ENCODE assay signal across 22 mouse cellular contexts in genomic region chr4:16981733-16982230, GRCm38 (mm10).
DNase-seq lines count a peak whose midpoint lies in the region; ATAC-seq and TF ChIP-seq lines count a peak whose summit lies in the region.
"Had no signal": no experiment of that assay in that cellular context is flagged by ENCODE, and none has a peak within 500 bp of the region (broad histone marks: within the 10 kb centered on the region; RNA-seq: fewer than 3 reads in every experiment).

No protein-coding gene starts in this region.

- no peak for TF ChIP-seq CTCF in hindbrain, postnatal 0 days (IDR thresholded peaks at IDR 0.05; ENCODE audit: low read depth)
- TF ChIP-seq CTCF in midbrain, postnatal 0 days (IDR thresholded peaks at IDR 0.05), result no peak

- DNase-seq in hindbrain, postnatal 0 days (ENCODE audit: low spot score), result peak; percentile 38
- DNase-seq in midbrain, postnatal 0 days (ENCODE audit: low spot score), result peak; percentile 19
- DNase-seq in limb, embryonic 14.5 days (ENCODE audit: low spot score), result peak; percentile 60
- DNase-seq: adrenal gland, adult 2 months; adrenal gland, postnatal 14 days; cerebellum, adult 18-20 months; cerebellum, adult 9-10 months; cerebellum, postnatal 14 days; gastrocnemius, postnatal 10 days; gastrocnemius, postnatal 36 days; heart, adult 2 months had no signal

- H3K9me3 ChIP-seq in hindbrain, postnatal 0 days (ENCODE audit: low read length), result no peaks in the 10 kb centered on the region
- H3K9me3 ChIP-seq in hindbrain, embryonic 12.5 days (replicated peaks), result no peaks in the 10 kb centered on the region
- no peaks in the 10 kb centered on the region for H3K9me3 ChIP-seq in midbrain, postnatal 0 days (ENCODE audit: low read length)
- H3K9me3 ChIP-seq in midbrain, embryonic 16.5 days (replicated peaks; ENCODE audit: control insufficient read depth, low read length, poor library complexity, severe bottlenecking), result no peaks in the 10 kb centered on the region
- H3K9me3 ChIP-seq in limb, embryonic 14.5 days (ENCODE audit: control insufficient read depth, low read length), result no peaks in the 10 kb centered on the region
- H3K9me3 ChIP-seq in heart, embryonic 12.5 days (replicated peaks), result no peaks in the 10 kb centered on the region; the same call in 1 of the 2 replicates
- H3K9me3 ChIP-seq: embryonic facial prominence, embryonic 13.5 days; forebrain, embryonic 10.5 days; forebrain, embryonic 13.5 days; heart, embryonic 10.5 days; hindbrain, embryonic 15.5 days; intestine, embryonic 15.5 days had no signal

- no peaks in the 10 kb centered on the region for H3K36me3 ChIP-seq in hindbrain, postnatal 0 days (ENCODE audit: insufficient read depth, low read length)
- no peaks in the 10 kb centered on the region for H3K36me3 ChIP-seq in hindbrain, embryonic 12.5 days
- no peaks in the 10 kb centered on the region for H3K36me3 ChIP-seq in midbrain, postnatal 0 days (ENCODE audit: insufficient read depth, low read length)
- no peaks in the 10 kb centered on the region for H3K36me3 ChIP-seq in midbrain, embryonic 16.5 days (ENCODE audit: control insufficient read depth, insufficient read depth, low read length)
- no peaks in the 10 kb centered on the region for H3K36me3 ChIP-seq in limb, embryonic 14.5 days (ENCODE audit: control insufficient read depth, insufficient read depth, low read length)
- H3K36me3 ChIP-seq in heart, embryonic 12.5 days, result no peaks in the 10 kb centered on the region
- H3K36me3 ChIP-seq: embryonic facial prominence, embryonic 13.5 days; forebrain, embryonic 10.5 days; heart, embryonic 10.5 days; hindbrain, embryonic 15.5 days; intestine, embryonic 15.5 days had no signal

- no peak overlapping the region for H3K27ac ChIP-seq in hindbrain, postnatal 0 days
- H3K27ac ChIP-seq in hindbrain, embryonic 12.5 days, result no peak overlapping the region
- no peak overlapping the region for H3K27ac ChIP-seq in midbrain, postnatal 0 days (ENCODE audit: low read depth, low read length)
- no peak overlapping the region for H3K27ac ChIP-seq in midbrain, embryonic 16.5 days (ENCODE audit: low read length)
- H3K27ac ChIP-seq in limb, embryonic 14.5 days (replicated peaks; ENCODE audit: low read depth, low read length), result no peak overlapping the region
- H3K27ac ChIP-seq in heart, embryonic 12.5 days (ENCODE audit: poor library complexity, severe bottlenecking), result no peak overlapping the region
- H3K27ac ChIP-seq: embryonic facial prominence, embryonic 13.5 days; forebrain, embryonic 10.5 days; forebrain, embryonic 13.5 days; heart, adult 2 months; heart, embryonic 10.5 days; hindbrain, embryonic 15.5 days; intestine, embryonic 15.5 days had no signal

- H3K4me2 ChIP-seq in hindbrain, postnatal 0 days (ENCODE audit: low read depth, low read length), result no peak overlapping the region
- H3K4me2 ChIP-seq in hindbrain, embryonic 12.5 days (replicated peaks), result no peak overlapping the region
- no peak overlapping the region for H3K4me2 ChIP-seq in midbrain, postnatal 0 days (ENCODE audit: low read depth, low read length, poor library complexity, severe bottlenecking)
- no peak overlapping the region for H3K4me2 ChIP-seq in midbrain, embryonic 16.5 days (ENCODE audit: low read length)
- no peak overlapping the region for H3K4me2 ChIP-seq in limb, embryonic 14.5 days (replicated peaks; ENCODE audit: low read depth, low read length, severe bottlenecking)
- no peak overlapping the region for H3K4me2 ChIP-seq in heart, embryonic 12.5 days
- H3K4me2 ChIP-seq: embryonic facial prominence, embryonic 13.5 days; forebrain, embryonic 13.5 days; hindbrain, embryonic 15.5 days; intestine, embryonic 15.5 days had no signal

- no peak overlapping the region for H3K4me3 ChIP-seq in hindbrain, postnatal 0 days (ENCODE audit: low read length)
- H3K4me3 ChIP-seq in hindbrain, embryonic 12.5 days, result no peak overlapping the region
- H3K4me3 ChIP-seq in midbrain, postnatal 0 days (ENCODE audit: low read depth, low read length), result no peak overlapping the region
- no peak overlapping the region for H3K4me3 ChIP-seq in midbrain, embryonic 16.5 days (ENCODE audit: low read depth, low read length)
- H3K4me3 ChIP-seq in limb, embryonic 14.5 days (replicated peaks; ENCODE audit: low read length), result no peak overlapping the region
- no peak overlapping the region for H3K4me3 ChIP-seq in heart, embryonic 12.5 days
- H3K4me3 ChIP-seq: embryonic facial prominence, embryonic 13.5 days; forebrain, embryonic 10.5 days; forebrain, embryonic 13.5 days; heart, adult 2 months; heart, embryonic 10.5 days; hindbrain, embryonic 15.5 days; intestine, embryonic 15.5 days had no signal

- no peak for ATAC-seq in hindbrain, postnatal 0 days
- no peak for ATAC-seq in hindbrain, embryonic 12.5 days (ENCODE audit: low FRiP score)
- no peak for ATAC-seq in midbrain, postnatal 0 days (ENCODE audit: low FRiP score)
- ATAC-seq in midbrain, embryonic 16.5 days, result no peak
- ATAC-seq in limb, embryonic 14.5 days (ENCODE audit: low FRiP score, low read depth), result peak; percentile 63; the same call in 1 of the 2 replicates
- no peak for ATAC-seq in heart, embryonic 12.5 days (ENCODE audit: insufficient number of reproducible peaks, low FRiP score)
- ATAC-seq: CD4-positive, CD25-positive, alpha-beta regulatory T cell, adult 4 months; forebrain, embryonic 13.5 days; forebrain, embryonic 16.5 days; intestine, embryonic 15.5 days had no signal

- 36% methylated on average over 1 of the region's 1 CpGs for WGBS in hindbrain, postnatal 0 days
- whole genome bisulfite sequencing in hindbrain, embryonic 12.5 days, result 71% methylated on average over 1 of the region's 1 CpGs
- 41% methylated on average over 1 of the region's 1 CpGs for WGBS in midbrain, postnatal 0 days
- WGBS in midbrain, embryonic 16.5 days, result 62% methylated on average over 1 of the region's 1 CpGs
- WGBS in limb, embryonic 14.5 days, result 47% methylated on average over 1 of the region's 1 CpGs
- 76% methylated on average over 1 of the region's 1 CpGs for WGBS in heart, embryonic 12.5 days

- TF ChIP-seq POLR2A in limb, embryonic 14.5 days (IDR thresholded peaks at IDR 0.05; ENCODE audit: borderline replicate concordance, extremely low read depth, insufficient read depth, insufficient read length), result no peak

- H3K9ac ChIP-seq in hindbrain, postnatal 0 days (replicated peaks; ENCODE audit: low read length), result no peak overlapping the region
- no peak overlapping the region for H3K9ac ChIP-seq in hindbrain, embryonic 12.5 days
- H3K9ac ChIP-seq in midbrain, postnatal 0 days (replicated peaks; ENCODE audit: low read length, poor library complexity, severe bottlenecking), result no peak overlapping the region
- no peak overlapping the region for H3K9ac ChIP-seq in midbrain, embryonic 16.5 days (ENCODE audit: low read depth, low read length)
- H3K9ac ChIP-seq in limb, embryonic 14.5 days (ENCODE audit: low read depth, low read length, severe bottlenecking), result no peak overlapping the region
- H3K9ac ChIP-seq in heart, embryonic 12.5 days, result no peak overlapping the region
- H3K9ac ChIP-seq: embryonic facial prominence, embryonic 13.5 days; forebrain, embryonic 13.5 days; hindbrain, embryonic 15.5 days; intestine, embryonic 15.5 days had no signal

- no peaks in the 10 kb centered on the region for H3K27me3 ChIP-seq in hindbrain, postnatal 0 days (ENCODE audit: insufficient read depth, low read length)
- H3K27me3 ChIP-seq in hindbrain, embryonic 12.5 days, result no peaks in the 10 kb centered on the region
- no peaks in the 10 kb centered on the region for H3K27me3 ChIP-seq in midbrain, postnatal 0 days (ENCODE audit: insufficient read depth, low read length)
- H3K27me3 ChIP-seq in midbrain, embryonic 16.5 days (ENCODE audit: control insufficient read depth, insufficient read depth, low read depth, low read length), result no peaks in the 10 kb centered on the region
- no peaks in the 10 kb centered on the region for H3K27me3 ChIP-seq in limb, embryonic 14.5 days (ENCODE audit: control insufficient read depth, insufficient read depth, low read length)
- H3K27me3 ChIP-seq in heart, embryonic 12.5 days (replicated peaks), result no peaks in the 10 kb centered on the region
- H3K27me3 ChIP-seq: embryonic facial prominence, embryonic 13.5 days; forebrain, embryonic 13.5 days; hindbrain, embryonic 15.5 days; intestine, embryonic 15.5 days had no signal

- no peaks in the 10 kb centered on the region for H3K4me1 ChIP-seq in hindbrain, postnatal 0 days (ENCODE audit: insufficient read depth, low read length)
- no peaks in the 10 kb centered on the region for H3K4me1 ChIP-seq in hindbrain, embryonic 12.5 days
- H3K4me1 ChIP-seq in midbrain, postnatal 0 days (ENCODE audit: insufficient read depth, low read length), result no peaks in the 10 kb centered on the region
- H3K4me1 ChIP-seq in midbrain, embryonic 16.5 days (ENCODE audit: control insufficient read depth, insufficient read depth, low read length), result no peaks in the 10 kb centered on the region
- no peaks in the 10 kb centered on the region for H3K4me1 ChIP-seq in limb, embryonic 14.5 days (ENCODE audit: control insufficient read depth, insufficient read depth, low read length)
- no peaks in the 10 kb centered on the region for H3K4me1 ChIP-seq in heart, embryonic 12.5 days (replicated peaks)
- H3K4me1 ChIP-seq: embryonic facial prominence, embryonic 13.5 days; forebrain, embryonic 10.5 days; forebrain, embryonic 13.5 days; heart, embryonic 10.5 days; hindbrain, embryonic 15.5 days; intestine, embryonic 15.5 days had no signal
